Mouse (Mus musculus) cerebellum, adult (tissue): ENCODE measurements at regions not wholly inside any gene's neighbourhood (a gene's known extent, or its start where the extent isn't known, plus 50 kb on each side); places are given as distances from the start of the nearest gene placed in this dataset.
"Not testable (repeated sequence)": the region's sequence is repeated elsewhere in the genome, so short reads cannot be mapped to it uniquely, and the experiment has no call there.

Source experiments
- ATAC-seq: cut with Nextera tagmentation; 2 replicates; pipeline ENCODE4 v1.9.2; 2017; ENCODE audit warnings: mild to moderate bottlenecking, moderate library complexity, mixed read lengths; ENCODE audit not compliant: insufficient number of reproducible peaks, low FRiP score, low TSS enrichment

GRCm38 (mm10) chr2:166480883-166481282, 232.7 kb downstream of the Prex1 start:
- no peak for ATAC-seq

GRCm38 (mm10) chr2:166476953-166477352, 236.7 kb downstream of the Prex1 start:
- ATAC-seq: no peak

GRCm38 (mm10) chr2:166475624-166476023, 238.0 kb downstream of the Prex1 start:
- no peak for ATAC-seq

- no peak for ATAC-seq
Measured at GRCm38 (mm10) chr2:166474601-166475000, 239.0 kb downstream of the Prex1 start.

GRCm38 (mm10) chr2:166471257-166471753, 242.3 kb downstream of the Prex1 start:
- ATAC-seq: no peak

GRCm38 (mm10) chr2:166469046-166469593, 244.5 kb downstream of the Prex1 start:
- no peak for ATAC-seq

GRCm38 (mm10) chr2:166467137-166467536, 246.5 kb downstream of the Prex1 start:
- no peak for ATAC-seq

- ATAC-seq: no peak
Measured at GRCm38 (mm10) chr2:166465531-166465930, 248.1 kb downstream of the Prex1 start.

GRCm38 (mm10) chr2:166463539-166463938, 250.1 kb downstream of the Prex1 start:
- ATAC-seq: no peak

- no peak for ATAC-seq
Measured at GRCm38 (mm10) chr2:166461956-166462355, 251.7 kb downstream of the Prex1 start.

GRCm38 (mm10) chr2:166461103-166461502, 252.5 kb downstream of the Prex1 start:
- ATAC-seq: no peak

- ATAC-seq: no peak
Measured at GRCm38 (mm10) chr2:166459955-166460354, 253.7 kb downstream of the Prex1 start.

GRCm38 (mm10) chr2:166458953-166459352, 254.7 kb downstream of the Prex1 start:
- ATAC-seq: no peak

GRCm38 (mm10) chr2:166457381-166458172, 256.1 kb downstream of the Prex1 start:
- ATAC-seq: no peak

GRCm38 (mm10) chr2:166454160-166454888, 259.3 kb downstream of the Prex1 start:
- peak; percentile 47 for ATAC-seq

GRCm38 (mm10) chr2:166450964-166451363, 262.7 kb downstream of the Prex1 start:
- no peak for ATAC-seq

GRCm38 (mm10) chr2:166450380-166450779, 263.3 kb downstream of the Prex1 start:
- no peak for ATAC-seq

- ATAC-seq: no peak
Measured at GRCm38 (mm10) chr2:166448724-166449123, 264.9 kb downstream of the Prex1 start.

- peak; percentile 43; the same call in 1 of the 2 replicates for ATAC-seq
Measured at GRCm38 (mm10) chr2:166448161-166448560, 265.5 kb downstream of the Prex1 start.

- ATAC-seq: no peak
Measured at GRCm38 (mm10) chr2:166446536-166446935, 267.1 kb downstream of the Prex1 start.

- ATAC-seq: not testable (repeated sequence)
Measured at GRCm38 (mm10) chr2:166445824-166446223, 267.8 kb downstream of the Prex1 start.
